Mouse (Mus musculus) heart, adult 9 months (tissue): ENCODE results near the gene Traf3ip2.

ENCODE experiments used
- DNase-seq, 2 experiments: peaks; one replicate each; pipeline ENCODE4 v3.0.0; 2022; ENCODE audit warnings: low spot score in 2 of 2

Traf3ip2 gene

GRCm38 (mm10) chr10:39678199-39678791 is 65.6 kb downstream of the Traf3ip2 start:
- no peak for DNase-seq

DNA sequence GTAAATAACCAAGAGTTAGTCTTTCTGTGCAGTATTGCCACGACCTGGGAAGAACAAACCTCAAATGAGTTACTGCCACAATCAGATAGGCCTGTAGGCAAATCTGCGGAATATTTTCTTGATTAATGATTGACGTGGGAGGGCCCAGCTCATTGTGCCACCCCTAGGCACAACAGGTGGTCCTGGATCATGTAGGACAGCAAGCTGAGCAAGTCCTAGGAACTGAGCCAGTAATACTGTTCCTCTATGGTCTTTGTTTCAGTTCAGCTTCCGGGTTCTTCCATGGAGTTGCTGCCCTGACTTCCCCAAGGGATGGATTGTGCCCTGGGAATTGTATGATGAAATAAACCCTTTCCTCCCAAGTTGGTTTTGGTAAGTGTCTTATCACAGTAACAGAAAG is 68.3 kb downstream of the Traf3ip2 start:
- DNase-seq, result no peak

DNA sequence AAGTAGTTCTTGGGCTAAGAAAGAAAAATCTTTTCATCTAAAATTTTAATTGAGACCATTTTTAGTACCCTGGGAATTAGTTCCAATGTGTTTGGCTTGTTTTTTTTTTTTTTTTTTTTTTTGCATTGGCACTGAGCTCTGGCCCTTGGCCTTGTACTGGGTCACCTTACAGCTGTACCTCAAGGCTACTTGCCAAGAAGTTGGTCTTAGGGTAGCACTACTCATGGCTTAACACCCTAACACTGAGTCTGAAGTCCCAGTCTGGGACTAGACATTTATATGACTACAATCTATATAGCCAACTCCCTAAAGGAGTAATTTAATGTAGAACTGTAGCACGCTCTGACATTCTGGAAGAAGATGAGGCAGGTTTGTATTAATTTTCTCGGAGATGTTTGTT is 69.8 kb downstream of the Traf3ip2 start:
- DNase-seq, result no peak

DNA sequence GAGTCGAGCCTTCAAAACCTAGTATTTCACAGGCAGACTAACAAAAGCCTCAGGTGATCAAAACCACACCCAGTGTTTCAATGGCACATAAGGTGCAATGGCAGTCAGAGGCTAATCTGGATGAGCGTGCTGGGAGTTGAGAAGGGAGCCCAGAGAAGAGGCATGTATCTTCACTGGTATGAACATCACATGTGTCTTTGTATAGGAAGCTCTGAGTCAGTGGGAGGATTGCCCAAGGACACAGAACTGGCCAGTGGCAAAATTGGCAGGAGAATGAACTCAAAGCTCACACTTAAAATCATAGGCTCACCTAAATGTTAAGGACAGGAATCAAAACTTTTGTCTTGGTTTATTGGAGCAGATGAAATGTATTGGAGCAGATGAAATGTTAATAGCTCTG is 70.7 kb downstream of the Traf3ip2 start:
- DNase-seq, result no peak

DNA sequence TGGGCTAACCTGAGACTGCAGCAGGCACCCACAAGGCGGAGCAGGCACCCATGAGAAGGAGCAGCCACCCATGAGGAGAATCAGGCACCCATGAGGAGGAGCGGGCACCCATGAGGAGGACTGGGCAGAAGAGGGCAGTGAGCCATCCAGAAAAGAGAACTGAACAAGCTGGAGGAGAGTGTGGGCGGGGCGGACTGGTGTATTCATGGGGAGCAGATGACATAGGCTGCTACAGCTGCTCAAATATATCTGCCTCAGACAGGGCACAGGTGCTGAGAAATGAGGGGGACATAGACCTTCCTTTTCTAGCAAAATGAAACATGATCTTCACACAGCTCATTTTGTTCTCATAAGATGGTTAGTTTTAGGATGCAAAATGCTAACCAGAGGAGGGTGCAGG is 74.1 kb downstream of the Traf3ip2 start:
- no peak for DNase-seq

DNA sequence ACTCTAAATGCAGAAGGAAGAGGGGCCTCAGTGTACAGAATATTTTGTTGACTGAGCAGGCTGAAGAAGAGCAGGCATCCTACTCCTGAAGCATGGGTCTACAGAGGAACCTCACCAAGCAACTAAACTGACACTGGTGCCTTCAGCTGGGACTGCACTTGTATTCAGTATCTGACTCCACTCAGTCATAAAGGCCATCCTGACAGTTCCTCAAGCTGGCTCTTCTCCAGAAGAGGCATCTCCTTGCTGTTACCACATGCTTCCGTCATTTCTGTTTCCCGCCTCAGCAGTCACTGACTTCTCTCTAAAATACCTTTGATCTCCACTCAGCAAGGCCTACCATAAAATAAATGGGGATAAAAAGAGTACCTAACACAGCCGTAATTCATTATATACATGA is 75.1 kb downstream of the Traf3ip2 start:
- no peak for DNase-seq

DNA sequence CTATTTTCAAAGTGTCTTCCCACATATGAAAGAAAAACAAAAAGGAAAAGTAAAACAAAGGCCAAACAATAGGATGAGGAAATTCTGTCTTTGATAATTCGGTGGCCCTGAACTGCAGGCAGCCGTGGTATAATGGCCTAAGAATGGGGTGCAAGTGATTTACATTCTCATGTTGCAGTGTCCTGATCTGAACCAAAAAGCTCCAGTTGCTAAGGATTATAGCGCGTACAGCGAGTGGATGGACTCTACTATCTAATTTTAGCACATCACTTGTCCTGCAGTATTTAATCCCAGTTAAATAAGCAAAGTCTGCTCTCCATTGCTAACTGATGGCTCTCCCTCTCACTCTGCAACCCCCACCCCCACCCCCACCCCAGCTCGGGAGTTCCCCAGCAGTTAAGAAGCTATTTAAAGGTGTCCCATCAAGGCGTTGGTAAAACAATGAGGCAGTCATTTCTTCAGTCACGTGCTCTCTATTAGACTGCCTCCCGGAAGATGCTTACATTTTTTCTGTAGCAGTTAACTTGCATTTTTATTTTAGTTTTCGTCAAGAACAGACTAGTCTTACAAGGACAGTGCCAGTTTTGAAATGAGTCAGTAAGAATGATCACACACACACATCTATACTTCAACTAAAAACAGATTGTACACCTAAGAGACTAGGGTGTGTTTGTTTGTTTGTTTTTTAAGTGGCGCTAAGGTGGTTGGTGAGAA is 78.8 kb downstream of the Traf3ip2 start:
- DNase-seq, result no peak

GRCm38 (mm10) chr10:39692152-39692551 is 79.4 kb downstream of the Traf3ip2 start:
- no peak for DNase-seq
